Mouse (Mus musculus): Measurements from ENCODE around the gene Ccdc106. TPM values are rescaled to one million over a fixed set of nuclear protein-coding genes. Genes with fewer than 3 reads are reported as not detected.

Ccdc106 gene
- 65.2 and 75.8 TPM in 2 replicates for polyA plus RNA-seq (2021; fragmentation: Nextera tagmentation)
- long read RNA-seq, experiment 1, transcript Ccdc106-201 (5 exons, 1,534 nt), result major isoform, 32 of 127 reads
- long read RNA-seq, experiment 1, partial matches to known transcripts, result 12 of 127 reads
- long read RNA-seq, experiment 1, other reads (novel, unspliced or antisense), result 83 of 127 reads
- long read RNA-seq, experiment 2, transcript Ccdc106-201 (5 exons, 1,534 nt), result major isoform, 65 of 196 reads
- long read RNA-seq, experiment 2, partial matches to known transcripts, result 57 of 196 reads
- long read RNA-seq, experiment 2, other reads (novel, unspliced or antisense), result 72 of 196 reads

GRCm38 (mm10) chr7:5020000-5020681 lies at the start of gene Ccdc106, which contains the start of gene Zfp865:
TSS of gene Ccdc106 (plus strand) at chr7:5020553.
TSS of gene Zfp865 (plus strand) at chr7:5020376.

GRCm38 (mm10) chr7:4971068-4971467 lies 49.3 kb upstream of the Ccdc106 start, which contains the start of gene Sbk3:
TSS of gene Sbk3 (minus strand) at chr7:4971168.

GRCm38 (mm10) chr7:4996003-4996895 lies 24.1 kb upstream of the Ccdc106 start, which contains the start of gene Zfp579:
TSS of gene Zfp579 (minus strand) at chr7:4996158.

GRCm38 (mm10) chr7:5014251-5015117 lies 5.9 kb upstream of the Ccdc106 start, which contains the start of the genes Zfp524 and Fiz1:
TSS of gene Zfp524 (plus strand) at chr7:5014415.
TSS of gene Fiz1 (minus strand) at chr7:5014697.

GRCm38 (mm10) chr7:5015118-5016001 lies 5.0 kb upstream of the Ccdc106 start, which contains the start of gene Gm44973:
TSS of gene Gm44973 (plus strand) at chr7:5015496.

GRCm38 (mm10) chr7:5033818-5034217 lies 13.5 kb downstream of the Ccdc106 start, which contains the start of gene 4632433K11Rik:
TSS of gene 4632433K11Rik (plus strand) at chr7:5034118.

GRCm38 (mm10) chr7:5038109-5038732 lies 17.9 kb downstream of the Ccdc106 start, which contains the start of gene Zfp784:
TSS of gene Zfp784 (minus strand) at chr7:5038446.

GRCm38 (mm10) chr7:5051193-5052192 lies 31.1 kb downstream of the Ccdc106 start, which contains the start of gene Zfp580:
TSS of gene Zfp580 (plus strand) at chr7:5051538.

GRCm38 (mm10) chr7:5061774-5062359 lies 41.5 kb downstream of the Ccdc106 start, which contains the start of gene U2af2:
TSS of gene U2af2 (plus strand) at chr7:5062143.

GRCm38 (mm10) chr7:5080010-5080751 lies 59.8 kb downstream of the Ccdc106 start, which contains the start of gene Epn1:
TSS of gene Epn1 (plus strand) at chr7:5080235.

Other genes starting within 250 kb of the Ccdc106 start
- not detected in 2 replicates for gene Fam71e2, start 249.3 kb upstream of the Ccdc106 start, polyA plus RNA-seq (2021; fragmentation: Nextera tagmentation)
- gene Il11, start 237.7 kb upstream of the Ccdc106 start, polyA plus RNA-seq (2021; fragmentation: Nextera tagmentation), result 0.18 and 0.45 TPM in 2 replicates
- not detected in 2 replicates for gene Tmem190, start 237.6 kb upstream of the Ccdc106 start, polyA plus RNA-seq (2021; fragmentation: Nextera tagmentation)
- gene Tmem238, start 230.9 kb upstream of the Ccdc106 start, polyA plus RNA-seq (2021; fragmentation: Nextera tagmentation), result 7.2 and 9.5 TPM in 2 replicates
- 1,085 and 1,204 TPM in 2 replicates for gene Rpl28, start 227.7 kb upstream of the Ccdc106 start, polyA plus RNA-seq (2021; fragmentation: Nextera tagmentation)
- gene Ube2s, start 208.0 kb upstream of the Ccdc106 start, polyA plus RNA-seq (2021; fragmentation: Nextera tagmentation), result 16.3 and 20.3 TPM in 2 replicates
- gene Shisa7, start 175.9 kb upstream of the Ccdc106 start, polyA plus RNA-seq (2021; fragmentation: Nextera tagmentation), result 11.7 and 13.1 TPM in 2 replicates
- gene Isoc2b, start 150.3 kb upstream of the Ccdc106 start, polyA plus RNA-seq (2021; fragmentation: Nextera tagmentation), result 17.0 and 20.1 TPM in 2 replicates
- gene Isoc2a, start 143.4 kb upstream of the Ccdc106 start, polyA plus RNA-seq (2021; fragmentation: Nextera tagmentation), result 0.87 and 0.94 TPM in 2 replicates
- 0.14 and 0.29 TPM in 2 replicates for gene Gm36210, start 114.0 kb upstream of the Ccdc106 start, polyA plus RNA-seq (2021; fragmentation: Nextera tagmentation)
- gene Zfp628, start 105.3 kb upstream of the Ccdc106 start, polyA plus RNA-seq (2021; fragmentation: Nextera tagmentation), result 0.75 and 0.93 TPM in 2 replicates
- 136 and 147 TPM in 2 replicates for gene Nat14, start 98.5 kb upstream of the Ccdc106 start, polyA plus RNA-seq (2021; fragmentation: Nextera tagmentation)
- 0.04 and 0.05 TPM in 2 replicates for gene Ssc5d, start 94.8 kb upstream of the Ccdc106 start, polyA plus RNA-seq (2021; fragmentation: Nextera tagmentation)
- gene Sbk2, start 56.1 kb upstream of the Ccdc106 start, polyA plus RNA-seq (2021; fragmentation: Nextera tagmentation), result 0.31 and 0.74 TPM in 2 replicates
- 0.08 and 0.15 TPM in 2 replicates for gene Sbk3, start 49.4 kb upstream of the Ccdc106 start, polyA plus RNA-seq (2021; fragmentation: Nextera tagmentation)
- 6.2 and 8.0 TPM in 2 replicates for gene Zfp579, start 24.4 kb upstream of the Ccdc106 start, polyA plus RNA-seq (2021; fragmentation: Nextera tagmentation)
- gene Zfp524, start 6.1 kb upstream of the Ccdc106 start, polyA plus RNA-seq (2021; fragmentation: Nextera tagmentation), result 11.0 and 13.9 TPM in 2 replicates
- gene Fiz1, start 5.9 kb upstream of the Ccdc106 start, polyA plus RNA-seq (2021; fragmentation: Nextera tagmentation), result 13.3 and 16.7 TPM in 2 replicates
- gene Gm44973, start 5.1 kb upstream of the Ccdc106 start, polyA plus RNA-seq (2021; fragmentation: Nextera tagmentation), result 0.31 TPM in 1 of 2 replicates, not detected in the other
- gene Zfp865, start 177 bp upstream of the Ccdc106 start, polyA plus RNA-seq (2021; fragmentation: Nextera tagmentation), result 1.5 and 2.0 TPM in 2 replicates
- not detected in 2 replicates for gene 4632433K11Rik, start 13.6 kb downstream of the Ccdc106 start, polyA plus RNA-seq (2021; fragmentation: Nextera tagmentation)
- 3.1 and 3.3 TPM in 2 replicates for gene Zfp784, start 17.9 kb downstream of the Ccdc106 start, polyA plus RNA-seq (2021; fragmentation: Nextera tagmentation)
- 4.2 and 4.7 TPM in 2 replicates for gene Zfp580, start 31.0 kb downstream of the Ccdc106 start, polyA plus RNA-seq (2021; fragmentation: Nextera tagmentation)
- 5.4 and 5.7 TPM in 2 replicates for gene U2af2, start 41.6 kb downstream of the Ccdc106 start, polyA plus RNA-seq (2021; fragmentation: Nextera tagmentation)
- gene Epn1, start 59.7 kb downstream of the Ccdc106 start, polyA plus RNA-seq (2021; fragmentation: Nextera tagmentation), result 65.5 and 92.3 TPM in 2 replicates
- gene Rfpl4, start 96.4 kb downstream of the Ccdc106 start, polyA plus RNA-seq (2021; fragmentation: Nextera tagmentation), result not detected in 2 replicates
- gene Rasl2-9, start 105.4 kb downstream of the Ccdc106 start, polyA plus RNA-seq (2021; fragmentation: Nextera tagmentation), result 0.88 and 1.2 TPM in 2 replicates
- not detected in 2 replicates for gene Vmn1r55, start 129.1 kb downstream of the Ccdc106 start, polyA plus RNA-seq (2021; fragmentation: Nextera tagmentation)
- gene Vmn1r56, start 176.2 kb downstream of the Ccdc106 start, polyA plus RNA-seq (2021; fragmentation: Nextera tagmentation), result not detected in 2 replicates
- not detected in 2 replicates for gene Vmn1r57, start 197.9 kb downstream of the Ccdc106 start, polyA plus RNA-seq (2021; fragmentation: Nextera tagmentation)

Measured in layer of hippocampus, adult 6 months (tissue).